ENCODE assay signal across 11 mouse cellular contexts in genomic region chrX:136895757-136896156, GRCm38 (mm10). TPM values are rescaled to one million over a fixed set of nuclear protein-coding genes. Genes with fewer than 3 reads are reported as not detected.
DNase-seq lines count a peak whose midpoint lies in the region; ATAC-seq and TF ChIP-seq lines count a peak whose summit lies in the region.
"Had no signal": no experiment of that assay in that cellular context is flagged by ENCODE, and none has a peak within 500 bp of the region (broad histone marks: within the 10 kb centered on the region; RNA-seq: fewer than 3 reads in every experiment).

No protein-coding gene starts in this region.

- WGBS in liver, adult 2 months, result 14% methylated on average over 2 of the region's 2 CpGs
- 57% methylated on average over 2 of the region's 2 CpGs for WGBS in liver, embryonic 12.5 days (ENCODE audit: insufficient replicate concordance)

- TF ChIP-seq CTCF in liver, adult 2 months (IDR thresholded peaks at IDR 0.05; ENCODE audit: low read depth, low read length), result peak; percentile 29; the same call in 1 of the 2 replicates
- TF ChIP-seq CTCF in left cerebral cortex, adult 2 months (IDR thresholded peaks at IDR 0.05), result peak; percentile 50

- no peaks in the 10 kb centered on the region for H3K27me3 ChIP-seq in liver, adult 2 months (ENCODE audit: control insufficient read depth, insufficient read depth, low read length)
- no peaks in the 10 kb centered on the region for H3K27me3 ChIP-seq in liver, embryonic 12.5 days (replicated peaks)
- H3K27me3 ChIP-seq: heart, embryonic 13.5 days had no signal

- H3K27ac ChIP-seq in liver, adult 2 months (replicated peaks; ENCODE audit: insufficient read depth, low read depth, low read length), result no peak overlapping the region
- H3K27ac ChIP-seq in liver, embryonic 12.5 days, result no peak overlapping the region
- no peak overlapping the region for H3K27ac ChIP-seq in left cerebral cortex, adult 2 months
- H3K27ac ChIP-seq: heart, embryonic 13.5 days had no signal

- no peak overlapping the region for H3K4me3 ChIP-seq in liver, adult 2 months (ENCODE audit: insufficient read depth, low read depth, low read length)
- H3K4me3 ChIP-seq in liver, embryonic 12.5 days, result no peak overlapping the region
- H3K4me3 ChIP-seq in left cerebral cortex, adult 2 months, result no peak overlapping the region
- H3K4me3 ChIP-seq: heart, embryonic 13.5 days had no signal

- no peak overlapping the region for H3K9ac ChIP-seq in liver, adult 2 months (ENCODE audit: low read depth, low read length)
- H3K9ac ChIP-seq in liver, embryonic 12.5 days, result no peak overlapping the region
- H3K9ac ChIP-seq: heart, embryonic 13.5 days had no signal

- H3K36me3 ChIP-seq in liver, adult 2 months (ENCODE audit: control insufficient read depth, insufficient read depth, low read length), result no peaks in the 10 kb centered on the region
- H3K36me3 ChIP-seq in liver, embryonic 12.5 days, result no peaks in the 10 kb centered on the region
- H3K36me3 ChIP-seq: G1E; heart, embryonic 13.5 days had no signal

- H3K4me1 ChIP-seq in liver, adult 2 months (ENCODE audit: control insufficient read depth, insufficient read depth, low read length), result no peaks in the 10 kb centered on the region
- H3K4me1 ChIP-seq in liver, embryonic 12.5 days, result no peaks in the 10 kb centered on the region
- H3K4me1 ChIP-seq: heart, embryonic 13.5 days had no signal

- H3K4me2 ChIP-seq in liver, embryonic 12.5 days, result no peak overlapping the region
- H3K4me2 ChIP-seq: heart, embryonic 13.5 days had no signal

- intact Hi-C loops in left cerebral cortex, adult 2 months (cut with DNase I), result loop anchor here (2.0 kb wide), 1 partner anchor 119 kb away; no protein-coding TSS in a partner anchor
- intact Hi-C loops in gastrocnemius, postnatal 36 days (cut with DNase I), result no loop called here

- ATAC-seq in cerebellum, adult (ENCODE audit: insufficient number of reproducible peaks, low FRiP score, low TSS enrichment), result no peak
- ATAC-seq in liver, embryonic 12.5 days, result no peak

- DNase-seq in cerebellum, adult 9-10 months, result peak; percentile 1
- peak; percentile 26 for DNase-seq in liver, adult 2 months (ENCODE audit: extremely low read depth, low read depth, low spot score)
- DNase-seq in brain, adult 2 months (ENCODE audit: low read depth, low spot score), result peak; percentile 59
- DNase-seq in left cerebral cortex, adult 2 months (ENCODE audit: extremely low spot score in 1 of 2, low spot score in 2 of 2), result peak in 1 of 2 experiments; percentile 10
- no peak for DNase-seq in gastrocnemius, postnatal 36 days
- DNase-seq in urinary bladder, postnatal 10 days (ENCODE audit: low spot score), result no peak

- no peaks in the 10 kb centered on the region for H3K9me3 ChIP-seq in liver, embryonic 12.5 days (replicated peaks)
- H3K9me3 ChIP-seq: G1E; heart, embryonic 13.5 days had no signal

- H3K79me2 ChIP-seq in liver, adult 2 months (ENCODE audit: control insufficient read depth, insufficient read depth, low read length), result no peaks in the 10 kb centered on the region

- no peak for TF ChIP-seq POLR2A in liver, adult 2 months (IDR thresholded peaks at IDR 0.05; ENCODE audit: extremely low read depth, insufficient read depth, low read length)

RNA-seq across cellular contexts. Expression of gene Rab9b, which starts 27.2 kb away (rescaled TPM):
- not detected in 2 replicates for total RNA-seq in liver, adult 2 months (2014; rRNA removed)
- polyA plus RNA-seq in liver, adult 2 months (2012; rRNA removed), result not detected in 2 replicates
- polyA plus RNA-seq in liver, embryonic 12.5 days (2016; fragmentation: Nextera tagmentation; extraction: Ambion mirVana), result not detected in 2 replicates
- total RNA-seq in left cerebral cortex, adult 2 months (2021), result 10 to 100 TPM; 13.8 to 16.0 TPM
- not detected for total RNA-seq in gastrocnemius, postnatal 36 days (2021)
- total RNA-seq: G1E had no signal
- polyA plus RNA-seq: G1E had no signal

RNA-seq across cellular contexts. Expression of gene H2bfm, which starts 31.4 kb away (rescaled TPM):
- not detected in 2 replicates for total RNA-seq in liver, adult 2 months (2014; rRNA removed)
- not detected in 2 replicates for polyA plus RNA-seq in liver, adult 2 months (2012; rRNA removed)
- polyA plus RNA-seq in liver, embryonic 12.5 days (2016; fragmentation: Nextera tagmentation; extraction: Ambion mirVana), result not detected in 2 replicates
- not detected for total RNA-seq in left cerebral cortex, adult 2 months (2021)
- not detected for total RNA-seq in gastrocnemius, postnatal 36 days (2021)
- total RNA-seq: G1E had no signal
- polyA plus RNA-seq: G1E; heart, embryonic 13.5 days; stomach, embryonic 14.5 days had no signal

Comparison
In these comparisons a context has a peak if more than half of its experiments do, and no peak if none do; other contexts are left out.
1. DNase-seq: peak in cerebellum, adult 9-10 months (single experiment), liver, adult 2 months (single experiment) and brain, adult 2 months (single experiment); none in gastrocnemius, postnatal 36 days (0 of 2) and urinary bladder, postnatal 10 days (single experiment).
2. RNA of gene Rab9b, which starts 27.2 kb away (total RNA-seq): 13.8 to 16.0 TPM in left cerebral cortex, adult 2 months; not detected in gastrocnemius, postnatal 36 days and not detected in liver, adult 2 months; every median in the first group is over 10 times any median in the second.